Mouse (Mus musculus) gastrocnemius, postnatal 25 days (tissue): ENCODE data around the gene Samm50. TPM values are rescaled to one million over a fixed set of nuclear protein-coding genes. Genes with fewer than 3 reads are reported as not detected.

Source experiments
- DNase-seq: peaks from one replicate; pipeline ENCODE4 v3.0.0; 2022
- total RNA-seq, 2 experiments: library from RNA; stranded (reverse); gene quantifications; 1 replicate in 1 of 2; 2 replicates in 1 of 2; pipeline ENCODE4 v1.2.3; 2021

Samm50 gene
- total RNA-seq, 2 experiments from 2014 or later, result 171 to 173 TPM

DNA sequence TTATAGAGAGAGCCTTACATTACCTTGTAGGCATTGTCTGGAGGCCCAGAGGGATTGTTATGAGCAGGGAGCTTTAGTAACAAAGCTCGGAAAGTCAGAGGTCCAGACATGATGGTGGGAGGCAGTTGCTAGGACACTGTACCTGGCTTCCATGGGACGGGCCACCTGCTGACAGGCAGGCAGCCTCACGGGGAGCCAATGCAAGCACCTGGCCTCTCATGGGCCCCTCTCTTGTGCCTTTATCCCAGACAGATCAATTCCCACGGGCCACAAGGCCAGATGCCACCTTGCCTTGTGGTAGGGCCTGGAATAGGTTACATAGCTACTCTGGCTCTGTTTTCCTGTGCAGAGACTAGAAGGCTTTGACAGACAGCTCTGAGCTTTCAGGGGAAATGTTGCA lies 19.5 kb downstream of the Samm50 start:
- DNase-seq, result no peak

DNA sequence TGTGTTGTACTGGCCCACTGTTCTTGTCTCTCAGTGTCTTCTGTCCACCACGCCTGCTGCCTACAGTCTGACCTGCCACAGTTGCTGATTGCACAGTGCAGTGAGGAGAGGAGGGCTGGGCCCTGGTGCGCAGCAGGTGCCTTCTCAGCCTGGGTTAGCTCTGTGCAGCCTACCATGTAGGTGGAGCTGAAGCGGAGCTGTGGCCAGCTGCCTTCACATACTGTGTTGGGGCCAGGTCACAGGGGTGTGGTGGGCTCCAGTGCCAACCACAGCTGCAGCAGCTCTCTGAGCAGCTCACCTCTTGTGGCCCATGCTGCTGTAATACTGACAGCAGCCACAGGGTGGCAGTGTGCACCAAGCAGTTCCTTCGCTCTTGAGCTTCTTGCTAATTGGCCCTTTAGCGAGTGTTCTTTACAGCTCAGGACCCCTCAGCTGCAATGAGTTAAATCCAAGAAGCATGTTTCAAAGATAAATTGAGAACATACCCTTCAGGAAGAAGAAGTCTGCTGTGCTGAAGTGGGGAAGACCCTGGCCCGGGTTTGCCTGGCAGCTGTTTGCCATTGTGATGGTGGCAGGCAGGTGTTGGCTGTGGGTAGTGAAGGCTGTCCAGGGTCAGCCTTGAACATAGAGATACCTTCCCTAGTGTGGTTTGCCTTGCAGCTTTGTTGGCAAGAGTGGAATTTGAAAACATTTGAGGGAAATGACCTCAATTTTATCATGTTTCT lies 20.2 kb downstream of the Samm50 start:
- peak; percentile 72 for DNase-seq

- DNase-seq, result peak; percentile 52
Measured at GRCm38 (mm10) chr15:84212756-84213105, 20.7 kb downstream of the Samm50 start.

GRCm38 (mm10) chr15:84213162-84213739 lies 21.2 kb downstream of the Samm50 start:
- no peak for DNase-seq

DNA sequence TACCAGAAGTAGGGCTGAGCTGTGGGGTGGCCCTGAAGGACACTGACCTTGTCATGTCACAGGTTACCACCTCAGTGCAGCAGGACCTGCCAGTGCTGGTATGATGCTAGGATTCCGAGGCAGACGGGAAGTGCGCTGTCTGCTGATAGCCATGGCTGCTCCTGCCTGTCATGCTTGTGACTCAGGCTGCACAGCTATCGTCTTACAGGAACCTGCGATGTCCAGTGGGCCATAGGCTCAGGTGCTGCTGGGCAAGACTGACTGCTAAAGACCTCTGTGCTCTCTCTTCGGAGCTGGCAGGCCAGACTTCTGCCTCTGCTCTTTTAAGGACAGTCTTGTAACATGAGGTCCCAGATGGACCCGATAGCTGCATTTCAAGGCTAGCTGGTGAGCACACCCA lies 22.4 kb downstream of the Samm50 start:
- DNase-seq, result peak; percentile 34

- no peak for DNase-seq
Measured at GRCm38 (mm10) chr15:84215273-84215672, 23.2 kb downstream of the Samm50 start.

GRCm38 (mm10) chr15:84216026-84216425 lies 24.0 kb downstream of the Samm50 start:
- no peak for DNase-seq

DNA sequence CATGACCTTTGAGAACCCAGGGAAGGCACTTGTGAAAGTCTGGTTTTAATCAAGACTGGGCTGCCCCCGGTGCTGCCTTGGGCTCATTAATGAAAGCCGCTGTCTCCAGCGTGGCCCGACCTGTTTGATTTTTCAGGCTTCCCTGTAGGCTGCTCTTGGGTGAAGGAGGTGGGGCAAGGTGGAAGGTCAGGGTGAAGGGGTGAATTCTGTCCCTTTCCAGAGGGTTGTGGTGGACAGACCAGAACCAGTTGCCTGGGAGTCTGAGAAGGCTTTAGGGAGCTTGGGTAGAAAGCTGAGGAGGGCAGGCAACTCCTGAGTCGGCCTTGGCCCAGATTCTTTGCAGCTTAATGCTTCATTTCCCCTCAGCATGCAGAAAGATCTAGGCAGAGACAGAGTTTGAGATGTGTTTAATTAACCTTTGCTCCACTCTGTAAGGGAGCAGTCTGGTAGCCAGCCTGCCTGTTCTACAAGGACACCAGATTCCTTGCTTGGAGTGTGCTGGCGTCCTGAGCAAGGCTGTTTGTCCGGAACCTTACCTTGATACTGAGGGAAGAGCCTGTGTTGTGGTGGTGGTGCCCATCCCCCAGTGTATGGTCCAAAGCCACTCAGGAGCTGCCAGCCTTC lies 24.5 kb downstream of the Samm50 start:
- DNase-seq, result no peak

GRCm38 (mm10) chr15:84217969-84218782 lies 26.1 kb downstream of the Samm50 start:
- no peak for DNase-seq

DNA sequence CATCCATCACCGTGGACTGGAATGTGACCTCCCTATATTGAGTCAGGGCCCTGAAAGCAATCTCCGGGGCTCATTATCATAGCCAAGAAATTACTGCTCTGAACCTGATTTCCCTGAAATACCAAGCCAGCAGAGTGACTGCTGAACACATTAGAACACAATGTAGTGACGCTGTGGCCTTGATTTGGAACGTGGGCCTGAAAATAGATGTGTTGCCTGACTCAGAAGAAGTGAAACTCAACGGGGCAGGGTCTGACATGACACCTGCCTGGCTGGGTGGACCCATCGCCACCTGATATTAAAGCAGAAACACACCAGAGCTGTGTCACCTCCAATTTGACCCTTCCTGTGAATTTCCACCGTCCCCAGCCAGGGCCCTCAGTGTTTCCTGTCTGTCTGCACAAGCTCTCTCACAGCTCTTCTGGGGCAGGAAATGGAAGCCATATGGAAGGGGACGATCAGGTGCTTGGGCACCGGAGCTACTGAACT lies 26.8 kb downstream of the Samm50 start:
- peak; percentile 25 for DNase-seq

DNA sequence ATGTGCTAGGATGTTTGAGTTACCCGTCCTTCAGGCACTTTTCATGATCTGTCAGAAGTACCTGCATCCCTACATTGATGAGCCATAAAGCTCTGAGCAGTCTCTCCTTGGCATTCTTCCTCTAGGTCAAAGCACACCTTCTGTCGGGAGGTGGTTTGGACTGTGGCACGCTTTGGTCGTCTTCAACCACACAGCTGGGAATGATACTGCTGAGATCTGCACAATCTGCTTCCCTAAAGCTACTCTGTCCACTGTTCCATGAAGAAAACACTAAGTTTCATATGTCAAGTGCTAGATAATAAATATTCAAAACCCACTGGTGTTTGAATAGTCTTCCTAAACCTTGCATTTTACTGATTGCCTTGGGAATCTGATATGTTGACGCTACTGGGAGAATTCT lies 29.5 kb downstream of the Samm50 start:
- no peak for DNase-seq

DNA sequence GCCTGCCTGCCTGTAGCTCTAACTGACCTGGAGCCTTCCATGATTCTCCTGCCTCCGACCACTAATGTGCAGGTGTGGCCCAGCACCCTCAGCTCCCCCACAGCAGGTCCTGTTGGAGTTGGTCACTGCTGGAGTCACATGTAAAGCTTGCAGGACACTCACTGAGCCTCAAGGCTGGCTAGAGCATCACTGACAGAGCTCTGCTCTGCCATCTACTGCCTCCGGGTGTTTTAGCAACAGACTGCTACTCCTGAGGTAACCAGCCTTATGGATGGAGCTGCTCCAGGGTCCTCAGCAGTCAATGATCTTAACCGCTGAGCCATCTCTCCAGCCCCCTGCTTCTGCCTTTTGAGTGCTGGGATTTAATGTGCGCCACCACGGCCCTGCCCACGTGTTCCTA lies 31.4 kb downstream of the Samm50 start:
- DNase-seq, result no peak

- no peak for DNase-seq
Measured at GRCm38 (mm10) chr15:84224779-84225178, 32.7 kb downstream of the Samm50 start.

DNA sequence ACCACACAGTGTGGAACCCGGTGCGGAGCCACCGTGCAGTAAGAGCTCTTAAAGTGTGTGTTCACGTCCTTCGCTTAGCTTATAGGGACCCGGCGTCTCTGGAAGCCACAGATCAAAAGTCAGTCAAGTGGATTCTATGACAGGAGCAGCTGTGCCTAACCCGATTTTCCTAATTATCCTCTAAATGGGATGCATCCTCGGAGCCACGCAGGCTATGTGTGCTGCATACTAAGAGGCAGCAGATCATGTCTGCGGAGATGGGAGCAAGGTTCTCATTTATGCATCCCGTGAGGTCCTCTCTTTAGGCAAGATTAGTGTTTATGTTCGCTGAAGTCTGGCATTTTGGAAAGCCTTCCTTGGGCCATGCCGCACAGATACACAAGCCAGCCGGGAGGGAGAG lies 34.9 kb downstream of the Samm50 start:
- no peak for DNase-seq

GRCm38 (mm10) chr15:84230661-84231060 lies 38.6 kb downstream of the Samm50 start:
- DNase-seq, result no peak

DNA sequence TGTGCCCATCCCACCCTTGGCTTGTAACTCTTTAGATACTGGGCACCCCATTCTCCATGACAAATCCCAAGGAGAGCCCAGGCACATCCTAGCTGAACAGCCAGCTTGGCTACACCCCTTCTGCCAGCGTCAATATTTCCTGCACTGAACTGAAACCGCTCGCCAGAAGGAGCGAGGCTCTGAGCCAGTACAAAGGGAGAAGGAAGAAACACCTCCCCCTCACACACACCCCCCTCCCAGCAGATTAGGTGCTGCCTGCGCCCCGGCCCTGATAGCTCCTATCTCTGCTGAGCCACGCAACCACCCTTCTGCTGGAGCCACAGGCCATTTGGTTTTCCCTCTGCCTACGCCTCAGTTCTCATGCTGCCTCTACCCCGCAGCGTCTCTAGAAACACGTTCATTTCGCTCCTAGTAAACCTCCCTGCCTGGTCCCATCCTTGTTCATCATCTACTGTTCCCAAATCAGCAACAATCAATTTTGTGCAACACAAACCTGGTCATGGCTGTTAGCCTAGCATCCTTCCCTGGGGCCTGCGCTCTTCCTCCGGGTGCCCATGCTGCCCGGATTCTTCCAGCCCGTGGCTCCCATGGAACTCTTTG lies 39.2 kb downstream of the Samm50 start:
- DNase-seq, result no peak

- DNase-seq, result peak; percentile 62
Measured at GRCm38 (mm10) chr15:84231721-84232561, 39.9 kb downstream of the Samm50 start, which contains the start of gene Parvb. TSS of gene Parvb (plus strand) at chr15:84232043.

GRCm38 (mm10) chr15:84232609-84233008 lies 40.6 kb downstream of the Samm50 start:
- no peak for DNase-seq

GRCm38 (mm10) chr15:84234794-84235581 lies 42.9 kb downstream of the Samm50 start:
- no peak for DNase-seq

DNA sequence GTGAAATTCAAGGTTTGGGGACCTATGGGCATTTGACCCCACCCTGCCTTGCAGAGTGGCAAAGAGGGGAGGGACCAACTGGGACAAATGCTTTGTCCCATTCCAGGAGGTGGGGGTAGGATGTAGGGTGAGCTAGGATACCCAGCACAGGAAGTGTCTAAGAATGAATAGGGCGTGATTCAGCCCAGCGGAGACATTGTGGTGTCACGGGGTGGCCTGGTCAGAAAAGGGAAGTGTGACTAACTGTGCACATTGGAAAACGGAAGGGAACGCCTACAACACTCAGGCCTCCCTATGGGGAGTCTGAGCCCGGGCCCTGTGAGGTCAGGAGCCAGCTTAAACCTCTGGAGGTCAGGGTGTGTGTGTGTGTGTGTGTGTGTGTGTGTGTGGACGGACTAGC lies 43.6 kb downstream of the Samm50 start:
- DNase-seq, result peak; percentile 71
